Mouse (Mus musculus) thymus, adult 18-20 months (tissue): Measurements from ENCODE around the gene Gm20855.
"Not testable (repeated sequence)": the region's sequence is repeated elsewhere in the genome, so short reads cannot be mapped to it uniquely, and the experiment has no call there.

ENCODE experiments used
- DNase-seq, 2 experiments: peaks; one replicate each; pipeline ENCODE4 v3.0.0; 2022; ENCODE audit warnings: mixed read lengths in 2 of 2

The Gm20855 gene

DNA sequence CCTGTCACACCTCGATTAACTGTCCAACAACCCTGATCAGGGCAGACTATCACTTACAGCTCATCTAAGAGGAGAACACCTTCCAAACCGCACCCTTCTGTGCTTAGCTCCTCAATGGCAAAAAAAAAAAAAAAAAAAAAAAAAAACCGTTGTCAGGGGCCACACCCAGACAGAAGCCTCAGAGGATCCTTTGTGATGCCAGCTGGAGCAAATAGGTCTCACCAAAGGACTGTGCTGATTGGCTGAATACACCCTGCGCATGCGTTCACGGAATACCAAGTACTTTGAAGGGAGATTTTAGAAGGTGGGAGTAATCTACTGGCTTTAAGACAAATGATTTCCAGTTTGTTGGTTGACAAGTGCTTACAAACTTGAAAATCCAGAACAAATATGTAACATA lies at the start of gene Gm20855:
TSS of gene Gm20855 (minus strand) at position 101 of the 400 bp plus-strand sequence.
- DNase-seq = not testable (repeated sequence)
